Mouse (Mus musculus) T-cell, adult 2 months (primary cell): Measurements from ENCODE around the gene Sec61a1.
A peak's percentile ranks its signal among the peaks of the same experiment; 100 is the strongest.

Experiments used
- DNase-seq: peaks from one replicate; pipeline ENCODE4 v3.0.0; 2022; ENCODE audit warnings: low spot score

Sec61a1 gene

GRCm38 (mm10) chr6:88518404-88519263 lies at the start of gene Sec61a1:
TSS of gene Sec61a1 (minus strand) at chr6:88518905.
- DNase-seq = peak; percentile 96

- DNase-seq = no peak
Observed at GRCm38 (mm10) chr6:88566676-88567075, 48.0 kb upstream of the Sec61a1 start.

GRCm38 (mm10) chr6:88565033-88565432 lies 46.3 kb upstream of the Sec61a1 start:
- no peak for DNase-seq

GRCm38 (mm10) chr6:88560156-88560555 lies 41.5 kb upstream of the Sec61a1 start:
- DNase-seq = no peak

GRCm38 (mm10) chr6:88559688-88560087 lies 41.0 kb upstream of the Sec61a1 start:
- no peak for DNase-seq

GRCm38 (mm10) chr6:88558076-88558475 lies 39.4 kb upstream of the Sec61a1 start:
- DNase-seq = no peak

- no peak for DNase-seq
Observed at GRCm38 (mm10) chr6:88557548-88557947, 38.8 kb upstream of the Sec61a1 start.

- DNase-seq = no peak
Observed at GRCm38 (mm10) chr6:88549916-88550315, 31.2 kb upstream of the Sec61a1 start.

- DNase-seq = peak; percentile 30
Observed at GRCm38 (mm10) chr6:88549137-88549814, 30.6 kb upstream of the Sec61a1 start.

GRCm38 (mm10) chr6:88548405-88549049 lies 29.8 kb upstream of the Sec61a1 start:
- DNase-seq = no peak

- no peak for DNase-seq
Observed at GRCm38 (mm10) chr6:88545397-88545790, 26.7 kb upstream of the Sec61a1 start.

GRCm38 (mm10) chr6:88544644-88545396 lies 26.1 kb upstream of the Sec61a1 start:
- DNase-seq = no peak

- no peak for DNase-seq
Observed at GRCm38 (mm10) chr6:88544241-88544640, 25.5 kb upstream of the Sec61a1 start.

GRCm38 (mm10) chr6:88540093-88540755 lies 21.5 kb upstream of the Sec61a1 start:
- no peak for DNase-seq

- DNase-seq = no peak
Observed at GRCm38 (mm10) chr6:88530306-88530705, 11.6 kb upstream of the Sec61a1 start.

GRCm38 (mm10) chr6:88524056-88524455 lies 5.4 kb upstream of the Sec61a1 start:
- DNase-seq = no peak

- no peak for DNase-seq
Observed at GRCm38 (mm10) chr6:88523451-88523850, 4.7 kb upstream of the Sec61a1 start.

- no peak for DNase-seq
Observed at GRCm38 (mm10) chr6:88523043-88523442, 4.3 kb upstream of the Sec61a1 start.

- DNase-seq = no peak
Observed at GRCm38 (mm10) chr6:88522606-88523005, 3.9 kb upstream of the Sec61a1 start.

GRCm38 (mm10) chr6:88521821-88522220 lies 3.1 kb upstream of the Sec61a1 start:
- no peak for DNase-seq

- no peak for DNase-seq
Observed at GRCm38 (mm10) chr6:88517701-88518403, 853 bp downstream of the Sec61a1 start.
